Mouse (Mus musculus): ENCODE results near the gene Gstt4.

GRCm38 (mm10) chr10:75854096-75854495 is 31.8 kb upstream of the Gstt4 start:
- TF ChIP-seq CTCF (IDR thresholded peaks at IDR 0.05; ENCODE audit: control insufficient read depth, insufficient read depth, insufficient read length) (no peak), USF1 (IDR thresholded peaks at IDR 0.05; ENCODE audit: low read depth) (no peak), MYOD1 (IDR thresholded peaks at IDR 0.05; ENCODE audit: control insufficient read depth, insufficient read length, low read depth) (no peak), MAX (IDR thresholded peaks at IDR 0.05) (no peak), MYOG (IDR thresholded peaks at IDR 0.05; ENCODE audit: control insufficient read depth, extremely low read depth, insufficient read length) (no peak)

Data from C2C12 (cell line).